Mouse (Mus musculus): ENCODE data around the gene Ttc23l.
"Not testable (repeated sequence)": the region's sequence is repeated elsewhere in the genome, so short reads cannot be mapped to it uniquely, and the experiment has no call there.

Ttc23l gene

GRCm38 (mm10) chr15:10515166-10515565, 43.3 kb downstream of the Ttc23l start:
- DNase-seq (ENCODE audit: low spot score in 2 of 2): no peak

- DNase-seq (ENCODE audit: low spot score in 2 of 2): no peak
These were observed 52.4 kb downstream of the Ttc23l start for GRCm38 (mm10) chr15:10506099-10506498.

- DNase-seq (ENCODE audit: low spot score in 2 of 2): no peak
These were observed 57.4 kb downstream of the Ttc23l start for GRCm38 (mm10) chr15:10500838-10501719.

- DNase-seq (ENCODE audit: low spot score in 2 of 2): no peak
These were observed 58.4 kb downstream of the Ttc23l start for GRCm38 (mm10) chr15:10500035-10500434.

GRCm38 (mm10) chr15:10499593-10499992, 58.9 kb downstream of the Ttc23l start:
- DNase-seq (ENCODE audit: low spot score in 2 of 2): no peak

GRCm38 (mm10) chr15:10496696-10497095, 61.8 kb downstream of the Ttc23l start:
- not testable (repeated sequence) for DNase-seq (ENCODE audit: low spot score in 2 of 2)

GRCm38 (mm10) chr15:10495944-10496343, 62.5 kb downstream of the Ttc23l start:
- DNase-seq (ENCODE audit: low spot score in 2 of 2): no peak

GRCm38 (mm10) chr15:10490101-10490500, 68.4 kb downstream of the Ttc23l start:
- DNase-seq (ENCODE audit: low spot score in 2 of 2): no peak

- DNase-seq (ENCODE audit: low spot score in 2 of 2): no peak
These were observed 71.2 kb downstream of the Ttc23l start for GRCm38 (mm10) chr15:10487246-10487645.

GRCm38 (mm10) chr15:10486365-10486839, 72.1 kb downstream of the Ttc23l start:
- DNase-seq (ENCODE audit: low spot score in 2 of 2): no peak

- DNase-seq (ENCODE audit: low spot score in 2 of 2): peak; percentile 83 to 88
These were observed 72.7 kb downstream of the Ttc23l start, which contains the start of the genes Brix1 and Rad1 for GRCm38 (mm10) chr15:10485484-10486364. Brix1 (minus strand) TSS chr15:10485947. Rad1 (plus strand) TSS chr15:10486018.

- DNase-seq (ENCODE audit: low spot score in 2 of 2): no peak
These were observed 87.5 kb downstream of the Ttc23l start for GRCm38 (mm10) chr15:10470941-10471340.

- DNase-seq (ENCODE audit: low spot score in 2 of 2): peak; percentile 71 to 86
These were observed 88.2 kb downstream of the Ttc23l start, which contains the start of gene Dnajc21 for GRCm38 (mm10) chr15:10470151-10470831. Dnajc21 (minus strand) TSS chr15:10470516.

GRCm38 (mm10) chr15:10469641-10470150, 88.8 kb downstream of the Ttc23l start:
- DNase-seq (ENCODE audit: low spot score in 2 of 2): peak; percentile 10 to 23

GRCm38 (mm10) chr15:10468761-10469160, 89.7 kb downstream of the Ttc23l start:
- DNase-seq (ENCODE audit: low spot score in 2 of 2): no peak

- DNase-seq (ENCODE audit: low spot score in 2 of 2): no peak
These were observed 93.8 kb downstream of the Ttc23l start for GRCm38 (mm10) chr15:10464678-10465077.

- DNase-seq (ENCODE audit: low spot score in 2 of 2): no peak
These were observed 94.9 kb downstream of the Ttc23l start for GRCm38 (mm10) chr15:10463555-10463954.

- DNase-seq (ENCODE audit: low spot score in 2 of 2): no peak
These were observed 97.5 kb downstream of the Ttc23l start for GRCm38 (mm10) chr15:10460986-10461385.
